Mouse (Mus musculus) embryonic facial prominence, embryonic 14.5 days (tissue): ENCODE data around the gene Dnajc24. TPM values are rescaled to one million over a fixed set of nuclear protein-coding genes. Genes with fewer than 3 reads are reported as not detected.

Experiments used
- ATAC-seq: fragments of 200-750 bp; cut with Nextera tagmentation; 2 replicates; pipeline ENCODE4 v1.8.0; 2017; ENCODE audit warnings: low read depth, moderate number of reproducible peaks, moderate TSS enrichment
- DNase-seq: peaks from one replicate; pipeline ENCODE4 v3.0.0-alpha.2; 2015; ENCODE audit warnings: low spot score
- H3K27ac ChIP-seq: fragments of 300-500 bp; sonication (generic); replicated peaks from 2 replicates; pipeline ENCODE4 v1.5.1; 2014; ENCODE audit warnings: low read depth, mild to moderate bottlenecking, low read length, moderate library complexity
- H3K27me3 ChIP-seq: fragments of 300-500 bp; sonication (generic); replicated peaks from 2 replicates; pipeline ENCODE4 v1.6.1; 2014; ENCODE audit warnings: low read length; ENCODE audit not compliant: control insufficient read depth, insufficient read depth
- H3K36me3 ChIP-seq: fragments of 300-500 bp; sonication (generic); 2 replicates; pipeline ENCODE4 v1.6.1; 2014; ENCODE audit warnings: low read length, mixed read lengths; ENCODE audit not compliant: control insufficient read depth, insufficient read depth
- H3K4me1 ChIP-seq: fragments of 300-500 bp; sonication (generic); 2 replicates; pipeline ENCODE4 v1.6.1; 2014; ENCODE audit warnings: antibody characterized with exemption, low read length; ENCODE audit not compliant: control insufficient read depth, insufficient read depth
- H3K4me2 ChIP-seq: fragments of 300-500 bp; sonication (generic); 2 replicates; pipeline ENCODE4 v1.6.1; 2014; ENCODE audit warnings: low read depth, mild to moderate bottlenecking, low read length, moderate library complexity, mixed read lengths
- H3K4me3 ChIP-seq: fragments of 300-500 bp; sonication (generic); 2 replicates; pipeline ENCODE4 v1.5.1; 2014; ENCODE audit warnings: low read depth, mild to moderate bottlenecking, low read length
- H3K9ac ChIP-seq: fragments of 300-500 bp; sonication (generic); 2 replicates; pipeline ENCODE4 v1.6.1; 2014; ENCODE audit warnings: low read depth, mild to moderate bottlenecking, low read length, moderate library complexity, mixed read lengths
- H3K9me3 ChIP-seq: fragments of 300-500 bp; sonication (generic); 2 replicates; pipeline ENCODE4 v1.6.1; 2016; ENCODE audit warnings: low read length; ENCODE audit not compliant: control insufficient read depth
- WGBS: fragments of 180-500 bp; shearing (Covaris S2); extraction: QIAGEN DNeasy Blood & Tissue Kit; methylation state at CpG from one replicate; pipeline ENCODE4 v1.1.7; 2014; 5-methylcytosine and 5-hydroxymethylcytosine counted together
- polyA plus RNA-seq: library from polyadenylated mRNA; unstranded; fragments of >200 nt; fragmentation: Nextera tagmentation; extraction: Ambion mirVana; gene quantifications from 2 replicates; pipeline ENCODE4 v1.2.1, GENCODE M21; 2014

The Dnajc24 gene
- 27.6 and 31.4 TPM in 2 replicates for polyA plus RNA-seq

DNA sequence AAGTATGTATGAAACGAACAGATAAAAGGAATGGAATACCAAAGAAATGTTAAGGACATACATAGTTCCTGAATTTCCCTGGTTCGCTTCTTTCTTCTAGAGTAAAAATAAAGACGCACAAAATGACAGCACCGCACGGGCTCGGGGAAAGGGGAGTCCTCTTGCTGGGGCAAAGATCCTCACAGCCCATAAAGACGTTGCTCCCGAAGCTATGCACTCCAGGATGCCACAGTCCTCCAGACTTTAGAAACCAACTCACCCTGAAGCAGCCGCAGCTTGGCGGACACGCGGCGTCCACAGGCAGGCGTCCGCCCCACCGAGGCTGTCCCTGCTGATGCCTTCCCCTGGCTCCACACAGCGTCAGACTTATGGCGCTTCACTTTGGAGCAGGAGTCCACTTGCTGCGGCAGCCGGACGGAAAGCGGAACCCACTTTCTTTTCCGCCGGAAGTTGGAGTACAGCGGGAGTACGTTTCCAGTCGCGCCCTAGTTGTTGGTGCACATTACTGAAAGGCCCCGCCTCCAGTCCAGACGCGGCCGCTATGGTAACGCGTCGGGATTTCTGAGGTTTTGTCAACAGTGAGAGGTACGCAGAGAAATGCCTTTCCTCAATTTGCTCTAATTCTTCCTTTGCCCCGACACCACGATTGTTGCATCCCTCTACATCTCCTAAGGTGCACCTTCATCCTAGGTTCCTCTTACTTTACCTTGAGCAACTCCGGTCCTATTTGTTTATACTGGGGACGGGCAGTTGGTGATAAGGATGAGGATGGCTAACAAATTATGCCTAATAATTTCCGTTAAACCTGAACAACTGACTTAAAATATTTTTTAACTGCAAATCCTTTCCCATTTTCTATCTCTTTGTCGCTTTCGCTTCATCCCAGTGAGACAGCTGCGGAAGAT is at the start of gene Dnajc24:
Gene Dnajc24, minus strand, starts transcription at position 715 of the 905 bp plus-strand sequence.
- H3K36me3 ChIP-seq, result peaks cover 6% of the 10 kb centered on the region; the same call in 1 of the 2 replicates
- peak within 1 kb of the TSS; percentile 72 for H3K4me2 ChIP-seq
- DNase-seq (peak; percentile 96), ATAC-seq (peak; percentile 99)
- H3K4me3 ChIP-seq, result peak within 1 kb of the TSS; percentile 74
- H3K4me1 ChIP-seq, result no peaks in the 10 kb centered on the region
- WGBS, result 2% methylated on average over 41 of the region's 44 CpGs
- no peaks in the 10 kb centered on the region for H3K27me3 ChIP-seq
- peak within 1 kb of the TSS; percentile 67; the same call in 1 of the 2 replicates for H3K27ac ChIP-seq
- peak within 1 kb of the TSS; percentile 72 for H3K9ac ChIP-seq
- H3K9me3 ChIP-seq, result no peaks in the 10 kb centered on the region

DNA sequence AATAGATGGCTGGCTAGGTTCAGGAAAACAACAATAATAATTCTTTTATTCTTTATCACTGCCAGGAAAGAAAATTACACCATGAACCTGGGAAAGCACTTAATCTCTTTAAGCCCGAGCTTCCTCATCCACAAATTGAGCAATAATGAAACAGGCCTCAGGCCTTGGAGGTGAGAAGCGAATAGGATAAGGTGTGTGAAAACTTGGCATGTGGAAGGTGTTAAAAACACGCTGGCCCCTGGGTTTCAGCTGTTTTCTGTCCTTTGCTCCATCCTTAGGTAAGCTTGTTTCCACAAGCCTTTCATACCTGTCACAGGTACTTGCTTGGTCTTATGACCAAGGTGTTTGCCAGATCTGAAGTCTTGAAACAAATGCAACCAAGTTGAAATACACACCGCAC is 43.3 kb upstream of the Dnajc24 start:
- Histone ChIP-seq H3K4me1 (no peaks in the 10 kb centered on the region), H3K27ac (no peak overlapping the region), H3K27me3 (no peaks in the 10 kb centered on the region), H3K9me3 (no peaks in the 10 kb centered on the region), H3K4me3 (no peak overlapping the region), H3K36me3 (no peaks in the 10 kb centered on the region), H3K9ac (no peak overlapping the region), H3K4me2 (no peak overlapping the region)
- ATAC-seq (no peak), DNase-seq (peak; percentile 18)
- WGBS, result 73% methylated on average over 4 of the region's 4 CpGs

- H3K9me3 ChIP-seq, result no peaks in the 10 kb centered on the region
- H3K4me3 ChIP-seq, result no peak overlapping the region
- no peak overlapping the region for H3K4me2 ChIP-seq
- 72% methylated on average over 7 of the region's 7 CpGs for WGBS
- H3K27ac ChIP-seq, result no peak overlapping the region
- no peak for DNase-seq
- ATAC-seq, result no peak
- H3K27me3 ChIP-seq, result no peaks in the 10 kb centered on the region
- H3K4me1 ChIP-seq, result no peaks in the 10 kb centered on the region
- no peak overlapping the region for H3K9ac ChIP-seq
- H3K36me3 ChIP-seq, result no peaks in the 10 kb centered on the region
These were observed 39.1 kb upstream of the Dnajc24 start for GRCm38 (mm10) chr2:106042495-106042894.

DNA sequence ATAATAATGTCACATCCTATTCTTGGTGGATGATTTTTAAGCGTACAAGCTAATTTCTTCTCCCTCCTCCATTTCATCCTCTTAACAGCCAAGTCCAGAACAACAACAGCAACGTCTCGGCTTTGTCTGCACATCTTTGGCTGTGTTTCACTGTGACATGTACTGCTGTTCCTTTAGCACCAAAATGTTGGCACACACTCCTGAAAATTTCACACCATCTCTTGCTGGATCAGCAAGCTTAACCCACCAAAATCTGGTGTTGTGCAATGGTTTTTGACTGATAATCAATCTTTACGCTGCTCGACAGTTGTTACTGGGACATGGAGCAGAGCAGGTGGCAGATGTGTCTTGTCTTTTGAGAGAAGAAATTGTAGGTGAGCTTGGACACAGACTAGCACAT is 38.6 kb upstream of the Dnajc24 start:
- no peak for ATAC-seq
- no peak overlapping the region for H3K9ac ChIP-seq
- no peak overlapping the region for H3K27ac ChIP-seq
- no peak overlapping the region for H3K4me2 ChIP-seq
- H3K9me3 ChIP-seq, result no peaks in the 10 kb centered on the region
- 80% methylated on average over 5 of the region's 5 CpGs for WGBS
- H3K36me3 ChIP-seq, result no peaks in the 10 kb centered on the region
- H3K27me3 ChIP-seq, result no peaks in the 10 kb centered on the region
- peak; percentile 21 for DNase-seq
- no peaks in the 10 kb centered on the region for H3K4me1 ChIP-seq
- H3K4me3 ChIP-seq, result no peak overlapping the region

- H3K4me1 ChIP-seq, result no peaks in the 10 kb centered on the region
- ATAC-seq, result no peak
- peak; percentile 24 for DNase-seq
- H3K4me2 ChIP-seq, result no peak overlapping the region
- 42% methylated on average over 4 of the region's 4 CpGs for WGBS
- H3K36me3 ChIP-seq, result no peaks in the 10 kb centered on the region
- no peak overlapping the region for H3K27ac ChIP-seq
- H3K9ac ChIP-seq, result no peak overlapping the region
- no peaks in the 10 kb centered on the region for H3K27me3 ChIP-seq
- no peak overlapping the region for H3K4me3 ChIP-seq
- no peaks in the 10 kb centered on the region for H3K9me3 ChIP-seq
These were observed 34.9 kb upstream of the Dnajc24 start for GRCm38 (mm10) chr2:106038286-106038685.

DNA sequence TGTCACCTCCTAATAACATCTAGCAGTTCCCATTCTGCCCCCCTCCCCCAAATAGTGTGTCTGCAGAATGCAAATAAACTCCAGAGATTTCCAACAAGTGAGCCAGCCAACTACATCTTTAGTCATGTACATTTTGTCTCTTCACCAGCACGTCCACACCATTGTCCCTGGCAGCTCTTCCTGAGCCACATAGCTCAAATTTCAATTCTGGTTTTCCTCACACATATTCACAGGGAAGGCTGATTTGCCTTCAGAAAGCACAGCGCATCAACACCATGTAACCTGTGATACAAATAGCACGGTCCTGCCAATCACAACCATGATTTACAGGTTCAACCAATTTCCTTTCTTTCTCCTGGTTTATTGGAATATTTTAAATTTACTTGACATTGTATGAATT is 21.5 kb upstream of the Dnajc24 start:
- DNase-seq, result no peak
- Histone ChIP-seq H3K27me3 (no peaks in the 10 kb centered on the region), H3K36me3 (no peaks in the 10 kb centered on the region), H3K27ac (no peak overlapping the region), H3K9ac (no peak overlapping the region), H3K4me3 (no peak overlapping the region), H3K4me1 (no peaks in the 10 kb centered on the region), H3K4me2 (no peak overlapping the region), H3K9me3 (no peaks in the 10 kb centered on the region)
- no peak for ATAC-seq
- WGBS, result 58% methylated on average over 3 of the region's 3 CpGs

GRCm38 (mm10) chr2:106008415-106008814 is 5.1 kb upstream of the Dnajc24 start:
- WGBS, result 68% methylated on average over 2 of the region's 2 CpGs
- H3K36me3 ChIP-seq, result no peaks in the 10 kb centered on the region
- no peaks in the 10 kb centered on the region for H3K27me3 ChIP-seq
- H3K9me3 ChIP-seq, result no peaks in the 10 kb centered on the region
- H3K27ac ChIP-seq, result no peak overlapping the region
- no peak overlapping the region for H3K9ac ChIP-seq
- H3K4me1 ChIP-seq, result no peaks in the 10 kb centered on the region
- H3K4me2 ChIP-seq, result no peak overlapping the region
- H3K4me3 ChIP-seq, result no peak overlapping the region
- ATAC-seq (no peak), DNase-seq (no peak)

GRCm38 (mm10) chr2:105987999-105988398 is 15.3 kb downstream of the Dnajc24 start:
- Histone ChIP-seq H3K4me1 (no peaks in the 10 kb centered on the region), H3K27ac (no peak overlapping the region), H3K36me3 (no peaks in the 10 kb centered on the region), H3K9me3 (no peaks in the 10 kb centered on the region), H3K27me3 (no peaks in the 10 kb centered on the region), H3K4me2 (no peak overlapping the region), H3K4me3 (no peak overlapping the region), H3K9ac (no peak overlapping the region)
- no peak for ATAC-seq
- WGBS, result 19% methylated on average over 2 of the region's 2 CpGs
- DNase-seq, result no peak

- peak; percentile 28 for DNase-seq
- H3K9ac ChIP-seq, result no peak overlapping the region
- H3K4me2 ChIP-seq, result no peak overlapping the region
- ATAC-seq, result peak; percentile 41; the same call in 1 of the 2 replicates
- no peaks in the 10 kb centered on the region for H3K4me1 ChIP-seq
- no peaks in the 10 kb centered on the region for H3K36me3 ChIP-seq
- H3K27me3 ChIP-seq, result no peaks in the 10 kb centered on the region
- 3% methylated on average over 1 of the region's 1 CpGs for WGBS
- no peak overlapping the region for H3K27ac ChIP-seq
- no peak overlapping the region for H3K4me3 ChIP-seq
- H3K9me3 ChIP-seq, result no peaks in the 10 kb centered on the region
These were observed 16.2 kb downstream of the Dnajc24 start for GRCm38 (mm10) chr2:105987131-105987530.
